Mouse (Mus musculus) liver, embryonic 14.5 days (tissue): Measurements from ENCODE around the gene Rnf19b. TPM values are rescaled to one million over a fixed set of nuclear protein-coding genes. Genes with fewer than 3 reads are reported as not detected.
A peak's percentile ranks its signal among the peaks of the same experiment; 100 is the strongest.

Experiments
- ATAC-seq: fragments of 200-750 bp; cut with Nextera tagmentation; 2 replicates; pipeline ENCODE4 v1.8.0; 2017; ENCODE audit warnings: moderate number of reproducible peaks, mild to moderate bottlenecking, moderate library complexity; ENCODE audit not compliant: insufficient read depth
- DNase-seq, 3 experiments: peaks; one replicate each; pipeline ENCODE4 v3.0.0-alpha.2; 2012 to 2013; ENCODE audit warnings: low read depth in 3 of 3, low spot score in 3 of 3
- H3K27ac ChIP-seq: fragments of 300-500 bp; sonication (generic); 2 replicates; pipeline ENCODE4 v1.5.1; 2014; ENCODE audit warnings: moderate library complexity, mild to moderate bottlenecking, control low read depth, inconsistent platforms
- H3K27me3 ChIP-seq: fragments of 300-500 bp; sonication (generic); 2 replicates; pipeline ENCODE4 v1.6.1; 2014; ENCODE audit warnings: mild to moderate bottlenecking, low read length, moderate library complexity; ENCODE audit not compliant: control insufficient read depth, insufficient read depth
- H3K36me3 ChIP-seq: fragments of 300-500 bp; sonication (generic); replicated peaks from 2 replicates; pipeline ENCODE4 v1.6.1; 2014; ENCODE audit warnings: low read depth; ENCODE audit not compliant: control insufficient read depth, insufficient read depth
- H3K4me1 ChIP-seq, 2 experiments: fragments of 200-500 bp in 1 of 2; fragments of 300-500 bp in 1 of 2; sonication (generic) in 1 of 2; replicated peaks; 2 replicates each; pipeline ENCODE4 v1.6.1; 2012 to 2014; ENCODE audit warnings: antibody characterized with exemption in 1 of 2, inconsistent platforms in 1 of 2, low read length in 1 of 2; ENCODE audit not compliant: control insufficient read depth in 2 of 2, insufficient read depth in 2 of 2
- H3K4me2 ChIP-seq: fragments of 300-500 bp; sonication (generic); 2 replicates; pipeline ENCODE4 v1.6.1; 2014; ENCODE audit warnings: low read depth, mild to moderate bottlenecking, control low read depth, moderate library complexity
- H3K4me3 ChIP-seq, 2 experiments: fragments of 200-500 bp in 1 of 2; fragments of 300-500 bp in 1 of 2; sonication (generic) in 1 of 2; 2 replicates each; pipeline ENCODE4 v1.5.1; 2012 to 2014; ENCODE audit warnings: low read depth in 2 of 2, low read length in 2 of 2, mild to moderate bottlenecking in 2 of 2, control low read depth in 1 of 2, inconsistent platforms in 1 of 2, moderate library complexity in 1 of 2; ENCODE audit not compliant: insufficient read depth in 1 of 2
- H3K9ac ChIP-seq: fragments of 300-500 bp; sonication (generic); replicated peaks from 2 replicates; pipeline ENCODE4 v1.6.1; 2014; ENCODE audit warnings: mild to moderate bottlenecking, control low read depth, moderate library complexity
- H3K9me3 ChIP-seq: fragments of 300-500 bp; sonication (generic); 2 replicates; pipeline ENCODE4 v1.6.1; 2016; ENCODE audit warnings: low read length, mixed read lengths; ENCODE audit not compliant: control insufficient read depth
- CTCF ChIP-seq: IDR thresholded peaks from 2 replicates; pipeline ENCODE4 v1.5.1; 2016; ENCODE audit warnings: antibody characterized with exemption, low read depth, control low read depth
- EP300 ChIP-seq: IDR thresholded peaks from 2 replicates; pipeline ENCODE4 v1.6.1; 2016; ENCODE audit warnings: antibody characterized with exemption, low read depth
- WGBS: fragments of 180-500 bp; shearing (Covaris S2); extraction: QIAGEN DNeasy Blood & Tissue Kit; methylation state at CpG from one replicate; pipeline ENCODE4 v1.1.7; 2014; ENCODE audit not compliant: insufficient replicate concordance; 5-methylcytosine and 5-hydroxymethylcytosine counted together
- polyA plus RNA-seq, 2 experiments: library from polyadenylated mRNA; depleted of rRNA in 1 of 2; stranded (reverse) in 1 of 2; unstranded in 1 of 2; fragments of >200 nt; fragmentation: Nextera tagmentation in 1 of 2; extraction: Ambion mirVana in 1 of 2; gene quantifications; 2 replicates each; pipeline versions ENCODE4 v1.2.1 to v1.2.3; 2012 to 2014

The Rnf19b gene
- polyA plus RNA-seq, 2 experiments = 4.0 to 11.2 TPM

GRCm38 (mm10) chr4:129116703-129117102, 58.6 kb downstream of the Rnf19b start:
- no peak for TF ChIP-seq CTCF
- TF ChIP-seq EP300 = no peak

GRCm38 (mm10) chr4:129117720-129118510, 59.8 kb downstream of the Rnf19b start:
- Histone ChIP-seq H3K9me3 (no peaks in the 10 kb centered on the region), H3K4me1 (no peaks in the 10 kb centered on the region), H3K27me3 (peaks cover 28% of the 10 kb centered on the region), H3K36me3 (no peaks in the 10 kb centered on the region), H3K9ac (no peak overlapping the region), H3K4me2 (no peak overlapping the region), H3K27ac (no peak overlapping the region), H3K4me3 (no peak overlapping the region)
- DNase-seq = no peak
- 72% methylated on average over 14 of the region's 14 CpGs for WGBS
- TF ChIP-seq CTCF = no peak
- no peak for TF ChIP-seq EP300
- no peak for ATAC-seq

More at GRCm38 (mm10) chr4:129116703-129117102, 58.6 kb downstream of the Rnf19b start:
- no peak for ATAC-seq
- Histone ChIP-seq H3K4me2 (no peak overlapping the region), H3K9me3 (no peaks in the 10 kb centered on the region), H3K9ac (no peak overlapping the region), H3K27ac (no peak overlapping the region), H3K27me3 (peaks cover 18% of the 10 kb centered on the region), H3K36me3 (no peaks in the 10 kb centered on the region), H3K4me1 (no peaks in the 10 kb centered on the region), H3K4me3 (no peak overlapping the region)
- DNase-seq = no peak
- WGBS = 71% methylated on average over 8 of the region's 8 CpGs

GRCm38 (mm10) chr4:129119708-129120107, 61.6 kb downstream of the Rnf19b start:
- ATAC-seq = no peak
- H3K27me3 ChIP-seq = peaks cover 36% of the 10 kb centered on the region
- WGBS = 59% methylated on average over 10 of the region's 10 CpGs

GRCm38 (mm10) chr4:129120520-129121445, 62.7 kb downstream of the Rnf19b start:
- ATAC-seq (0 out of 2 replicates have a peak, but pooled peaks have one; percentile 6), DNase-seq (peak in 1 of 3 experiments; percentile 34)
- no peaks in the 10 kb centered on the region for H3K36me3 ChIP-seq
- 0 out of 4 replicates have a peak, but pooled peaks cover 0 to 3% of the 10 kb centered on the region in 2 experiments for H3K4me1 ChIP-seq
- H3K4me3 ChIP-seq = peak overlapping the region in 1 of 2 experiments; percentile 28; a peak in 2 of 4 replicates
- no peak overlapping the region for H3K27ac ChIP-seq
- peak; percentile 37; the same call in 1 of the 2 replicates for TF ChIP-seq CTCF
- no peak for TF ChIP-seq EP300
- peak overlapping the region; percentile 49 for H3K4me2 ChIP-seq
- H3K9ac ChIP-seq = no peak overlapping the region
- WGBS = 2% methylated on average over 53 of the region's 59 CpGs
- no peaks in the 10 kb centered on the region for H3K9me3 ChIP-seq
- H3K27me3 ChIP-seq = peaks cover 36% of the 10 kb centered on the region

More at GRCm38 (mm10) chr4:129119708-129120107, 61.6 kb downstream of the Rnf19b start:
- Histone ChIP-seq H3K4me2 (no peak overlapping the region), H3K36me3 (no peaks in the 10 kb centered on the region), H3K9me3 (no peaks in the 10 kb centered on the region), H3K4me1 (no peaks in the 10 kb centered on the region), H3K27ac (no peak overlapping the region), H3K9ac (no peak overlapping the region), H3K4me3 (no peak overlapping the region)
- DNase-seq = no peak
- TF ChIP-seq CTCF = 0 out of 2 replicates have a peak, but pooled peaks have one; percentile 1
- no peak for TF ChIP-seq EP300
